8 mouse cellular contexts compared by ENCODE assay signal in genomic region chr13:19438040-19438439, GRCm38 (mm10). TPM values are rescaled to one million over a fixed set of nuclear protein-coding genes. Genes with fewer than 3 reads are reported as not detected.
A peak's percentile ranks its signal among the peaks of the same experiment; 100 is the strongest.
DNase-seq lines count a peak whose midpoint lies in the region; ATAC-seq and TF ChIP-seq lines count a peak whose summit lies in the region.

No protein-coding gene starts in this region.

- no peak for ATAC-seq in hindbrain, embryonic 11.5 days (ENCODE audit: low FRiP score)
- peak; percentile 75 for ATAC-seq in midbrain, postnatal 0 days (ENCODE audit: low FRiP score)

- H3K4me3 ChIP-seq in gastrocnemius, adult 2 months: no peak overlapping the region
- no peak overlapping the region for H3K4me3 ChIP-seq in hindbrain, embryonic 11.5 days (ENCODE audit: low read depth, low read length)
- H3K4me3 ChIP-seq in midbrain, postnatal 0 days (ENCODE audit: low read depth, low read length): no peak overlapping the region

- H3K4me2 ChIP-seq in hindbrain, embryonic 11.5 days (replicated peaks; ENCODE audit: low read depth, low read length): no peak overlapping the region
- no peak overlapping the region for H3K4me2 ChIP-seq in midbrain, postnatal 0 days (ENCODE audit: low read depth, low read length, poor library complexity, severe bottlenecking)

- peak; percentile 66 for TF ChIP-seq CTCF in gastrocnemius, adult 2 months (IDR thresholded peaks at IDR 0.05)
- peak; percentile 58 for TF ChIP-seq CTCF in midbrain, postnatal 0 days (IDR thresholded peaks at IDR 0.05)

- H3K9ac ChIP-seq in hindbrain, embryonic 11.5 days (ENCODE audit: low read depth, low read length): no peak overlapping the region
- H3K9ac ChIP-seq in midbrain, postnatal 0 days (replicated peaks; ENCODE audit: low read length, poor library complexity, severe bottlenecking): no peak overlapping the region

- no peak for DNase-seq in gastrocnemius, adult 2 months
- no peak for DNase-seq in gastrocnemius, postnatal 4 days (ENCODE audit: low spot score in 2 of 2)
- DNase-seq in thymus, postnatal 36 days: peak; percentile 4 to 6
- DNase-seq in thymus, adult 18-20 months: no peak
- DNase-seq in hindbrain, embryonic 11.5 days (ENCODE audit: low spot score): peak; percentile 10
- peak; percentile 27 for DNase-seq in midbrain, postnatal 0 days (ENCODE audit: low spot score)
- DNase-seq in urinary bladder, adult 2 months (ENCODE audit: low spot score): no peak
- no peak for DNase-seq in spleen, postnatal 36 days (ENCODE audit: low spot score in 2 of 2)

- no peak overlapping the region for H3K27ac ChIP-seq in gastrocnemius, adult 2 months
- no peak overlapping the region for H3K27ac ChIP-seq in hindbrain, embryonic 11.5 days (ENCODE audit: low read depth, low read length)
- no peak overlapping the region for H3K27ac ChIP-seq in midbrain, postnatal 0 days (ENCODE audit: low read depth, low read length)

- H3K36me3 ChIP-seq in hindbrain, embryonic 11.5 days (ENCODE audit: control insufficient read depth, insufficient read depth, low read length): no peaks in the 10 kb centered on the region
- no peaks in the 10 kb centered on the region for H3K36me3 ChIP-seq in midbrain, postnatal 0 days (ENCODE audit: insufficient read depth, low read length)

- no peaks in the 10 kb centered on the region for H3K4me1 ChIP-seq in hindbrain, embryonic 11.5 days (replicated peaks; ENCODE audit: control insufficient read depth, insufficient read depth, low read length)
- no peaks in the 10 kb centered on the region for H3K4me1 ChIP-seq in midbrain, postnatal 0 days (ENCODE audit: insufficient read depth, low read length)

- no peaks in the 10 kb centered on the region for H3K9me3 ChIP-seq in hindbrain, embryonic 11.5 days (ENCODE audit: control insufficient read depth, low read length)
- H3K9me3 ChIP-seq in midbrain, postnatal 0 days (ENCODE audit: low read length): no peaks in the 10 kb centered on the region

- no peaks in the 10 kb centered on the region for H3K27me3 ChIP-seq in hindbrain, embryonic 11.5 days (ENCODE audit: control insufficient read depth, insufficient read depth, low read length)
- no peaks in the 10 kb centered on the region for H3K27me3 ChIP-seq in midbrain, postnatal 0 days (ENCODE audit: insufficient read depth, low read length)

- WGBS in hindbrain, embryonic 11.5 days: 78% methylated on average over 10 of the region's 10 CpGs
- 74% methylated on average over 10 of the region's 10 CpGs for WGBS in midbrain, postnatal 0 days

- intact Hi-C loops in gastrocnemius, adult 2 months (cut with DNase I): no loop called here

RNA-seq across cellular contexts. Expression of gene Stard3nl, which starts 42.4 kb away (rescaled TPM):
- 1 to 10 TPM; 6.7 to 7.9 TPM for total RNA-seq in gastrocnemius, adult 2 months (2021)
- 10 to 100 TPM; 22.2 to 25.0 TPM for total RNA-seq in gastrocnemius, postnatal 4 days (2021)
- 139 and 149 TPM in 2 replicates for polyA plus RNA-seq in hindbrain, embryonic 11.5 days (2014; fragmentation: Nextera tagmentation; extraction: Ambion mirVana)
- 71.6 and 95.1 TPM in 2 replicates for total RNA-seq in midbrain, postnatal 0 days (2014; rRNA removed)
- polyA plus RNA-seq in midbrain, postnatal 0 days (2015; fragmentation: Nextera tagmentation; extraction: Ambion mirVana): 210 and 215 TPM in 2 replicates
- polyA plus RNA-seq in urinary bladder, adult 2 months (2012; rRNA removed): 60.0 and 69.5 TPM in 2 replicates

Comparison
In these comparisons a context has a peak if more than half of its experiments do, and no peak if none do; other contexts are left out.
1. DNase-seq: peak in thymus, postnatal 36 days (2 of 2), hindbrain, embryonic 11.5 days (single experiment) and midbrain, postnatal 0 days (single experiment); none in gastrocnemius, adult 2 months (single experiment), gastrocnemius, postnatal 4 days (0 of 2), thymus, adult 18-20 months (0 of 2), urinary bladder, adult 2 months (single experiment) and spleen, postnatal 36 days (0 of 2).